Mouse (Mus musculus) urinary bladder, adult 18-20 months (tissue): ENCODE measurements around the gene Fanca.
"Not testable (repeated sequence)": the region's sequence is repeated elsewhere in the genome, so short reads cannot be mapped to it uniquely, and the experiment has no call there.

ENCODE experiments used
- DNase-seq, 2 experiments: peaks; one replicate each; pipeline ENCODE4 v3.0.0; 2022; ENCODE audit warnings: low spot score in 2 of 2, mixed read lengths in 2 of 2

Fanca gene

DNA sequence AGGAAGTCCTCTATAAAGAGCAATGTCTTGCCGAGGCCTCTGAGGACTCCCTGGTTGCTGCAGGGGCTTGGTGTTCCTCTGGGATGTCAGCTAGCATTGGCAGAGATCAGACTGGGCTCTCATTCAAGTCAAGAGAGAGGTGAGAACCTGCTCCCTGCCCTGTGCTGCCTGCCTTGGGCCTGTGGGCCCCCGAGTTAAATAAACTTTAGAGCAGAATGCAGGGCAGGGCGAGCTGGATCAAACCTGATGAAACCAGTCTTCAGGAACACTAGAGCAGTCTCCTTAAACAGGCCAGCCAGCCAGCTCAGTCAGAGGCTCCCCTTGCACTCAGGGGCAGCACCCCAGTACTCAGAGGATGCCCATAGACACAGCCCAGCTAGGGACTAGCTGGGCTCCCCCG, 46.5 kb downstream of the Fanca start:
- DNase-seq: no peak

DNA sequence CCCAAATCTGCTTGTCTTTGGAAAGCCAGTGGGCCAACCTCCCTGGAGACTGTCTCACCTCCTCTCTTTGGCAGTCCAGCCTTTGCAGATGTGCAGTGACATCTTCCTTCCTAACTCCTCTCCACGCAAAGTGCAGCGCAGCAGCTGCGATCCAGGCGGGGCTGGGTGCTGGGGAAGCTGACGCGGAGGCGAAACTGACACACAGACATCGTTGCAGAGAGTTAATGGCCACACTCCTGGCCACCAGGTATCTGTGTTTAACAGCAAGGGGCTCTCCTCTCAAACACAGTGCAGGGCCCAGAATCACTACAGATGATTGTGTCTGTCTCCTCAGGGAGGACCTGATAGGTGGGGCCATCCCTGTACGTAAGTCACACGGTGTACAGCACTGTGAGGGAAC, 47.2 kb downstream of the Fanca start:
- DNase-seq: no peak

DNA sequence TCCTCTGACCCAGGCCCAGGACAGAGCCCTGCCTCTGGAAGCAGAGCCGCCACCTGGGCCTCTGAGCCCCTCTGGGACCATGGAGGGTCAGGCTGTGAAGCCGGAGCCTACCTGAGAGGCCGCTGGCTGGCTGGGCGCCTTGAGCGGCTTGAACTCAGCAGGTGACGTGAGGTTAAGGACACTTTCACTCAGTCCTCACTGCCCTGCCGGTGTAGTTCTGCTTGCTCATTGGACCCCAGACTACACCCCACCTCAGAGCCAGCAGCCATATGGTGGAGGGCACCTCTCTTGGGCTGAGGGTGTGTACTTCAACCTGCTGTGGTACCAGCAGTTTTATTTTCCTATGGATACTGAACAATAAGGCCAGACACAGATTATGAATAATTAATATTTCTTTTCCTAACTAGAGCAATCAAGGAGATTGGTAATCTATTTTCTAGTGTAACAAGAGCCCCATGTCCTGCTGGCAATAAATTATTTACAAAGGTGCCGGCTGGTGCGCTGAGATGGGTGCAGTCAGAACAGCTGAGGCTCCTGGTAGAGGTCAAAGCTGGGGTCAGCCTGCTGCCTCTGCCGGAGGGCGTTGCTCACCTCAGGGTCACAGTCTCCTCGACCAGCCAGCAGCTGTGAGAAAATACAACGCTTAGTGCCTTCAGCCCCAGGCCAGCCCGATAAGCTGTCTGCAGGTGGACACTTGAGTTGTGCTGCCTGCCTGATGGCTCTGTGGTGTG, 50.3 kb downstream of the Fanca start:
- DNase-seq: no peak

GRCm38 (mm10) chr8:123257593-123257992, 60.8 kb downstream of the Fanca start:
- DNase-seq: not testable (repeated sequence)

GRCm38 (mm10) chr8:123257114-123257513, 61.3 kb downstream of the Fanca start:
- no peak for DNase-seq

GRCm38 (mm10) chr8:123255170-123255569, 63.2 kb downstream of the Fanca start:
- no peak for DNase-seq

- peak; percentile 73 to 80 for DNase-seq
Observed at GRCm38 (mm10) chr8:123254099-123254885, 64.1 kb downstream of the Fanca start, which contains the start of the genes Zfp276 and Vps9d1. TSS of gene Zfp276 (plus strand) at chr8:123254195. TSS of gene Vps9d1 (minus strand) at chr8:123254348.

DNA sequence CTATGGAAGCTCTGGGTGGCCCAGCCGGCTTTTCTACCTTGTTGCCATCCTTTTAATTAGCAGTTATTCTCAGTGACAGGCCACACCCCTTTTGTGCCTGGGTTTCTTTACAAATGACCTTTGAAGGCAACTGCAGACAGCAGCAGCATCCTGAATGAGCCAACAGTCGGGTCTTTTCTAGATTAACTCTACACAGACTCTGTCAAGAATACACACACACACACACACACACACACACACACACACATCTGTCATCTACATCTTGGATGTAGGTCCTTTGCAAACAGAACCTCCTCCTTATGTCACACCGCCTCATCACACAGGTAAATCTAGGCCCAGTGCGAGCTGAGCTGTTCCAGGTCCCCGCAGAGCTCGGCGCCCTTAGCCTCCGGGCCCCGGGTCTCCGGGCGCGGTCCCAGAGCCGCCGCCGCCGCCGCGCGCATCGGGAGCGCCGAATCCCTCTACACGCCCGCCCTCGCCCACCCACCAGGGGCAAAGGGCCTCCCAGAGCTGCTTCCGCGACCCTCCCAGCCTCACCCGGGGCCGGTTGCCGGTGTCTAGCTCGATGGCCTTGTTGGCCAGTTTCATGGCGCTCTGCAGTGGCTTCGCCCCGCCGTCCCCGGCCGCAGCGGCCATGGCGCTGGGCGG, 64.8 kb downstream of the Fanca start:
- no peak for DNase-seq

DNA sequence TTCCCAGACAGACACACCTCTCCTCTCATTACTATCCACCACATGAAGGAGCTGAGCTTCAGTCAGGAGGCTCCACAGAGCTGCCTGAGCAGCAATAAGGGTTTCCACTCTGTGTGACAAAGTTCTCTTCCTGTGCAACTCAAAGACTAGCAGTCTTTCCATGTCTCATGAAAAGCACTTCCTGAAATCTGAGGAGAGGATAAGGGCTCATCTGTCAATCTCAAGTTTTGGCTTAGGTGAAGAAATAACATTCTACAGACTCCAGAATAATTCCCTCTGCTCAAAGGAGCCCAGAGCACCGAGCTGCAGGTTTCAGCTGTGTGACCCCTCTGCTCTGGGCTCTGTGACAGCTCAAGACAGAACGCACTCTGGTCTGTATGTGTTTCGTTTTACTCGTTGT, 65.5 kb downstream of the Fanca start:
- no peak for DNase-seq

DNA sequence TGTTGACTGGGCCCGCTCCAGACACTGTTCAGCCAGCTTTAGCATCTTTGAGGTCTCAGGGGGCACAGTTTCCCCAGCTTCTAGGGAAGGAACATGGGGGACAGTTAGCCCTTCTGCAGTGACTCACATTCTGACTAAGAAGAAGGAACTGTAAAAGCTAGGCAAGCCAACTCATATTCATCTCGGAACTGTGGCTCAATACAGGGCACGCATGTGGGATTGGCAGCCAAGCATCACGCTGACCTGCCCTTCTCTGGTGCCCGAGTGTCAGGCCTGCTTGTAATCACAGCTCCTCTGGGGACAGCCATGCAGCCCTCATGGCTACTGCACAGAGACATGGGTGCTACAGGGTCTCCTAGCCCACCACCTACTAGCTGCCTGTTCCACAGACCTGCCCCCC, 67.4 kb downstream of the Fanca start:
- DNase-seq: no peak

DNA sequence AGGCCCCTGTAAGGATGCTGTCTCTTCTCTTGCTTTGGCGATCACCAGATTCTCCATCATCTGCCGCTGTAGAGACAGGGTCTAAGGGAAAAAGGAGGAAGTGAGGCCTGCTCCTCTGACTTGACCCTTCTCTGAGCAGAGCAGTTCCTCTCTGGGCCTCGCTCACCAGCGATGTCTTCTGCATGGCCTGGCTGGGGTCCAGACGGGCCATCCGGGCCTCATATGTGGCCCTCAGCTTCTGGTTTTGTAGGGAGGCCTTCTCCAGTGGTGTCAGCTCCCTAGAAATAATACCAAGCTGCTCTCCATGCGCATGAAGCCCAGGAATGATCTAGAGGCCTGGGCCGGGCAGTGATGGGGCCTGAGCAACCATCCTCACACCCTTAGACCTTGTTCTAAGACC, 69.8 kb downstream of the Fanca start:
- no peak for DNase-seq

DNA sequence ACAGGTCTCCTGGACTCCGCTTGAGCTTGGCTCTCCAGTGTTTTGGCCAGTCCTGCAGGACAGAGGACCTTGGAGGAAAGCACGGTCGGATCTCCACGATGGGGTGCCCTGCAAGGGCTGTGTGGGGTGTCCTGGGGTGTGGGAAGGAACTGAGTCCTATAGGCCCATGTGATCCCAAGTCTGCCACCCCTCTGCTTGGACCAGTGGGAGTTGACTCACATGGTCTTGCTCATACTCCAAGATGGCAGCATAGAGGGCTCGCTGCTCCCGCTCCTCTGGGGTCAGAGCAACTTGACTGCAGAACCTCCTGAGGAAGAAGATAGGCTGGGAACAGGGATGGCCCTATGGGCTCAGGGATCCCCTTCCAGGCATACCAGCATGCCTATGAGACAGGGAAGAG, 70.6 kb downstream of the Fanca start:
- no peak for DNase-seq

GRCm38 (mm10) chr8:123245543-123245942, 72.8 kb downstream of the Fanca start:
- DNase-seq: no peak

DNA sequence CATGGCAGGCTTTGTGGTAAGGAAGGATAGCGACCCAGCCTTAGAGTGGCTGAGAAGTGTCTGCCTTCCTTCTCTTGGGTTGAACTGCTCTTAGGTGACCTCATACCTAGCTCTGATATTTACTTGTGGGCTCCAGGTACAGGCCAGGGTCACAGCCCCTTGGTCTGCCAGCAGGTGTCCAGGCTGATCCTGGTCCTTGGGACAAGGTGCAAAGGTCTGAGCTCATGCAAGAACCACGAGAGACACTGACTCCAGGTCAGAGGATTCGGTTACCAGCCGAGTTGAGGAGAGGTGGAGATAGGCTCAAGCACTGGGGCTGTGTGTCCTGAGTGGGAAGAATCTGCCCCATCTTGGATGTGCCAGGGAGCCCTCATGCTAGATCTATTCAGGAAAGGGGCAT, 74.0 kb downstream of the Fanca start:
- DNase-seq: no peak

- DNase-seq: no peak
Observed at GRCm38 (mm10) chr8:123243053-123243452, 75.3 kb downstream of the Fanca start.

DNA sequence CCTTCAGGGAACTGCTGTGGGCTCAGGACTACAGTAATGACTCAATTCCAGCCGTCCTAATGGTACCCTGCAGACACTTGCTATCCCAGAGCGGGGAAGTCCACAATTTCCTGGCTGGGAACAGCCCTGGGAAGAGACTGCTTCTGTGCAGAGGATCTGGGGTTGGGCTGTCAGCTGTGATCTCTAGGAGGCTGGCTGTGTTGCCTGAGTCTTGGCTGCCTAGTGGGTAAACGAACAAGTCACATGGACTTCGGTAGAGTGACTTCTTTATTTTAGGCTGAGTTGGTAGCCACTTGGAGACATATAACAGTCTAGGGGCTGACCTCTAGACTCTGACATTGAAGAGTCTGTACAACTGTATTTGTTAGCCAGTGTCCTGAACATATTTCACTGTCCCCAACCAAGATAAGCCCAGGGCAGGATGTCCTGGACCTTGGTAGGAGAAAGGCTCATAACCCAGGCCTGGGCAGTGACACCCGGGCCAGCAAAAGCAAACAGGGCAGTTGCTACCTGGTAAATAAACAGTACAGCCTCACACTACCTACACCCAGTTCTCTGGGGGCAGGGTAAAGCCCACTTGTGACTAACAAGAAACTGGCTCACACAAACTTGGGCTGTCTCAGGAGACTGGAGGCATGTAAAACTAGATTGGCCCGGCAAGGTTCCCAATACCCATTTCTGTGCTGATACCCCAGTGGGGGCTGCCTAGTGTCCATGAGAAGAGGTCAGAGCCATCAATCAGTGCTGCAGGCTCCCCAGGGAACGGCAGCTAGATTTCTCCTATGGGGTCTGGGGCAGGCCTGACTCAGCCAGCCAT, 76.1 kb downstream of the Fanca start:
- no peak for DNase-seq

GRCm38 (mm10) chr8:123239398-123239797, 79.0 kb downstream of the Fanca start:
- DNase-seq: no peak

DNA sequence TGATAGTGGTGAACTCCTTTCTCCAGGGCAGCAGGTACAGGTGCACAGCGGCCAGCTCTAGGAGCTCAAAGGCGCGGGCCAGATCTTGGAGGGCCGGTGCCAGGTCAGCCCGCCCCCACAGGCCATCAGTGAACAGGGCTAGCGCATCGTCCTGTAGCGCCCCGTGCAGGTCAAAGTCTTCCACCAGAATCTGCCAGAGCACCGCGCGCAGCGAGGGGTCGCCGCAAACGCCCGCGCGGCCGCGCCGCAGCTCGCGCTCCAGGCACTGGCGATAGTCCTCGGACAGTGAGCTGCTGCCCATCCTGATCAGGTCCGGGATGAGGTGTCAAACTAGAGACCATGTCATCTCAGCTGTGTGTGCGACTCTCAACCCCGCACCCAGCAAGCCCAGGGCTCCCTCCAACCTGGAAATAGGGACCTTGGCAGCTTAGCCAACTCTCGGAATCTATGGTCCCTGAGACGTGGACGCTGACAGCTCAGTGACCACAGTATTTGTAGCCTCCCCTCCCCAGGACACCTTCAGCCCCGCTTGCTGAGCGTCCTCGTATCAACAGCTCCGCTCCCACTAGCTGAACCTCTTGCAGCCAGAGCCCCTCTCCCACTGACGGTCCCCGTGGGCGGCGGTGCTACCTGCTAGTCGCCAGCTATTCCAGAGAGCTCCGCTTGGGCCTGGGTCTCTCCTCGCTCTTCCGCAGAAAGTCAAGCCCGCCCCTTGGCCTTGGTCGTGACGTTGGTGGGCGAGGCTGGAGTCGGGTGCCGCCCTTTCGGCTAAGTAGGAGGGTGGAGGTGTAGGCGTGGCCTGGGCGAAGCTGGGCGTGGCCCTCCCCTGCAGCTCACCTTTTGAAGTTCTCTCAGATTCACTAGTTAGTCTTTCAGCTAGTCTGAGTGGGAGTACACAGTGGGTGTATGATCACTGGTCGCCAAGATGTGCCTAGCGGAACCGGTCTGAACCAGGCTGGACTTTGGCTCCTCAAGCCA, 82.6 kb downstream of the Fanca start, which contains the start of gene Spata2l:
Gene Spata2l, minus strand, starts transcription at position 714 of the 978 bp plus-strand sequence.
- peak; percentile 78 to 89 for DNase-seq

GRCm38 (mm10) chr8:123234918-123235519, 83.4 kb downstream of the Fanca start:
- DNase-seq: no peak

GRCm38 (mm10) chr8:123233760-123234159, 84.6 kb downstream of the Fanca start:
- DNase-seq: no peak
